Mouse (Mus musculus) limb, embryonic 12.5 days (tissue): Measurements from ENCODE around the gene Zfhx3. TPM values are rescaled to one million over a fixed set of nuclear protein-coding genes. Genes with fewer than 3 reads are reported as not detected.

Experiments used
- ATAC-seq: fragments of 200-750 bp; cut with Nextera tagmentation; 2 replicates; pipeline ENCODE4 v1.8.0; 2017; ENCODE audit warnings: low read depth, moderate TSS enrichment; ENCODE audit not compliant: insufficient number of reproducible peaks, insufficient read depth, low FRiP score, low TSS enrichment
- H3K27ac ChIP-seq: fragments of 300-500 bp; sonication (generic); 2 replicates; pipeline ENCODE4 v1.5.1; 2016; ENCODE audit warnings: mild to moderate bottlenecking, moderate library complexity
- H3K27me3 ChIP-seq: fragments of 300-500 bp; sonication (generic); 2 replicates; pipeline ENCODE4 v1.6.1; 2016; ENCODE audit warnings: mild to moderate bottlenecking, moderate library complexity
- H3K36me3 ChIP-seq: fragments of 300-500 bp; sonication (generic); 2 replicates; pipeline ENCODE4 v1.6.1; 2016; ENCODE audit warnings: mild to moderate bottlenecking, moderate library complexity
- H3K4me1 ChIP-seq: fragments of 300-500 bp; sonication (generic); replicated peaks from 2 replicates; pipeline ENCODE4 v1.6.1; 2016
- H3K4me2 ChIP-seq: fragments of 300-500 bp; sonication (generic); 2 replicates; pipeline ENCODE4 v1.6.1; 2016; ENCODE audit warnings: mild to moderate bottlenecking, moderate library complexity
- H3K4me3 ChIP-seq: fragments of 300-500 bp; sonication (generic); replicated peaks from 2 replicates; pipeline ENCODE4 v1.5.1; 2016; ENCODE audit warnings: mild to moderate bottlenecking
- H3K9ac ChIP-seq: fragments of 300-500 bp; sonication (generic); replicated peaks from 2 replicates; pipeline ENCODE4 v1.6.1; 2016; ENCODE audit warnings: mild to moderate bottlenecking, moderate library complexity
- H3K9me3 ChIP-seq: fragments of 300-500 bp; sonication (generic); 2 replicates; pipeline ENCODE4 v1.6.1; 2016; ENCODE audit warnings: mild to moderate bottlenecking, moderate library complexity
- WGBS: fragments of 180-500 bp; shearing (Covaris S2); methylation state at CpG from one replicate; pipeline ENCODE4 v1.1.7; 2016; 5-methylcytosine and 5-hydroxymethylcytosine counted together
- polyA plus RNA-seq: library from polyadenylated mRNA; unstranded; fragments of >200 nt; fragmentation: Nextera tagmentation; extraction: Ambion mirVana; gene quantifications from 2 replicates; pipeline ENCODE4 v1.2.1, GENCODE M21; 2016

Gene Zfhx3
- polyA plus RNA-seq, 1 experiment from 2014 or later: 53.0 TPM

GRCm38 (mm10) chr8:108741651-108742050 lies 799.2 kb downstream of the Zfhx3 start:
- no peak for ATAC-seq
- H3K4me2 ChIP-seq: no peak overlapping the region
- H3K36me3 ChIP-seq: peaks cover 18% of the 10 kb centered on the region; the same call in 1 of the 2 replicates
- H3K4me1 ChIP-seq: peaks cover 57% of the 10 kb centered on the region
- H3K27ac ChIP-seq: no peak overlapping the region
- H3K9me3 ChIP-seq: no peaks in the 10 kb centered on the region
- no peak overlapping the region for H3K9ac ChIP-seq
- no peak overlapping the region for H3K4me3 ChIP-seq
- WGBS: 94% methylated on average over 4 of the region's 4 CpGs
- no peaks in the 10 kb centered on the region for H3K27me3 ChIP-seq

DNA sequence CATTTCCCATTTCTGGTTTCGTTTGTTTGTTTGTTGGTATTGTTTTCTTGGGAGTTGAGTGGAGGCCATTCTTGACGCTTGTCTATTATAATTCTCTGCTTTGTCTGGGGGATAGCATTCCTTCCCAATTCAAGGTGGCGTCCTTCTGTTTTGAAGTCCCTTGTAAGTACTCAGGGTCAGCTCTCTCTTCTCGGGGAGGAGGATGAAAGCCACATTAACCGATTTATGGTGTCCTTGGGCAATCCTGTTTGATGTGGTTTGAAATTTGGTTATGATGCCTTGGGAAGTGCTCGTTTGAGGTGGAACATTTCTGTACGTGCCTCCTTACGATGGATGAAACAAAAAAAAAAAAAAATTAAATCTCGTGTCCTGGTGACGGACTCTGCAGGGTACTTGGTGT lies 800.0 kb downstream of the Zfhx3 start:
- peaks cover 49% of the 10 kb centered on the region for H3K4me1 ChIP-seq
- H3K9ac ChIP-seq: no peak overlapping the region
- H3K4me3 ChIP-seq: no peak overlapping the region
- no peak overlapping the region for H3K27ac ChIP-seq
- no peaks in the 10 kb centered on the region for H3K27me3 ChIP-seq
- 54% methylated on average over 10 of the region's 10 CpGs for WGBS
- no peaks in the 10 kb centered on the region for H3K9me3 ChIP-seq
- H3K4me2 ChIP-seq: no peak overlapping the region
- peaks cover 18% of the 10 kb centered on the region; the same call in 1 of the 2 replicates for H3K36me3 ChIP-seq
- ATAC-seq: no peak

DNA sequence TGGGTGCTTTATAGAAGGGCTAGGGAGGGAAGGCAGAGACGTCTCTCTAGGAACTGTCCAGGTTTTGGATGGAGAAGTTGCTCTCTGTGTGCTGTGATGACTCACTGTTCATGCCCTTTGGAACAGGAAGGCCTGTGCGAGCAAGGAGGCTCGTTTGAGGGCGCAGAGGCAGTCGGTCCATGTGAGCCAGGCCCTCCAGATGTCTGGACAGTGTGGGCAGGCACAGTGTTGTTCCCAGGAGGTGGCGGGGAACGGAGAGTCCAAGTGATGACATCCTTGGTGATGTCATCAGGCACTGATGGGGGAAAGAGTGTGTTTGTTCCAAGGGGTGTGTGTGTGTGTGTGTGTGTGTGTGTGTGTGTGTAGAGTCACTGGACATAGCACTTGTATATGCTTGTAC lies 800.8 kb downstream of the Zfhx3 start:
- Histone ChIP-seq H3K9me3 (no peaks in the 10 kb centered on the region), H3K4me2 (no peak overlapping the region), H3K27ac (no peak overlapping the region), H3K9ac (no peak overlapping the region), H3K27me3 (no peaks in the 10 kb centered on the region), H3K4me1 (peaks cover 51% of the 10 kb centered on the region), H3K36me3 (peaks cover 18% of the 10 kb centered on the region; the same call in 1 of the 2 replicates), H3K4me3 (no peak overlapping the region)
- ATAC-seq: no peak
- 65% methylated on average over 7 of the region's 7 CpGs for WGBS

DNA sequence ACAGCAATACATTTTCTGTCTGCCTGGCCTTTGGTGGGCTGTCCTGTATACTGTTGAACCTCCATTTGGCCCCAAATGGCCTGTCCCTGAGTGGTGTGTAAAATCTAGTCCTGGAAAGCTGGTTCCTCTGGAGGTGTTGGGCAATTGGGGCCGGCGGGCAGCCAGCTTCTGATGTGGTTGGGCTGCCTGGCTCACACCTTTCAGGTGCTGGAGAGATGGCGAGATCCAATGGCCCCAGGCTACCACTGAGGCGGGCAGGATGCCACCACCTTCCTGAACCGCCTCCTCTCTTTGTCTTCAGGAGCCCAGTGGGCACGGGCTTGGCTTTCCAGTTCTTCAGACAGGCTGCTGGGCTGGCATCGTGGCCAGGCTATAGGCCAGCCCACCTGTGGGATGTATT lies 803.1 kb downstream of the Zfhx3 start:
- Histone ChIP-seq H3K27me3 (no peaks in the 10 kb centered on the region), H3K4me3 (no peak overlapping the region), H3K9me3 (no peaks in the 10 kb centered on the region), H3K36me3 (peaks cover 11% of the 10 kb centered on the region; the same call in 1 of the 2 replicates), H3K4me1 (peaks cover 58% of the 10 kb centered on the region), H3K9ac (no peak overlapping the region), H3K27ac (no peak overlapping the region), H3K4me2 (no peak overlapping the region)
- WGBS: 84% methylated on average over 7 of the region's 7 CpGs
- ATAC-seq: no peak

DNA sequence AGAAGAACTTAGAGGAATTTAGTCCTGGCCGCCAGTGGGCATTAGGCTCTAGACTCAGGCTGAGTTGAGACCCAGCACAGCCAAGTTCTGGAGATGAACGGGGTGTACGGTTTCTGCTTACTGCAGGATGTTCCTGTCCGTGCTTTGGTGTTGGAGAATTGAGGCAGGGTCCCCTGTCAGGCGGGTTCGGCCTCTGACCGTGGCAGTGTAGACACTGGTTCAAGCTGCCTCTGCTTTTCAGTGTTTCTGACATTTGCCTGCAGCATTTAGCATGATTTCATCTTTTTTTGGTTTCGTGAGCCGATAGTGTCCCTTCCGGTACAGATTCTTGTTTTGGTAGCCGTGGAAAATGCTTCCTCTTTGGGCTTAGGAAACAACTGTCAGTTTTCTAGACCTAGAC lies 805.7 kb downstream of the Zfhx3 start:
- Histone ChIP-seq H3K36me3 (no peaks in the 10 kb centered on the region), H3K9ac (no peak overlapping the region), H3K27me3 (no peaks in the 10 kb centered on the region), H3K27ac (no peak overlapping the region), H3K4me1 (peaks cover 50% of the 10 kb centered on the region), H3K4me2 (no peak overlapping the region), H3K4me3 (no peak overlapping the region), H3K9me3 (no peaks in the 10 kb centered on the region)
- WGBS: 59% methylated on average over 11 of the region's 11 CpGs
- ATAC-seq: no peak

- Histone ChIP-seq H3K4me2 (peak overlapping the region; percentile 28; the same call in 1 of the 2 replicates), H3K27me3 (no peaks in the 10 kb centered on the region), H3K9ac (no peak overlapping the region), H3K4me1 (peaks cover 42% of the 10 kb centered on the region), H3K9me3 (no peaks in the 10 kb centered on the region), H3K27ac (peak overlapping the region; percentile 36; the same call in 1 of the 2 replicates), H3K36me3 (no peaks in the 10 kb centered on the region), H3K4me3 (no peak overlapping the region)
- WGBS: 12% methylated on average over 6 of the region's 6 CpGs
- ATAC-seq: no peak
These were observed 806.5 kb downstream of the Zfhx3 start for GRCm38 (mm10) chr8:108748851-108749376.

GRCm38 (mm10) chr8:108750806-108751205 lies 808.4 kb downstream of the Zfhx3 start:
- Histone ChIP-seq H3K27ac (no peak overlapping the region), H3K4me2 (no peak overlapping the region), H3K27me3 (no peaks in the 10 kb centered on the region), H3K36me3 (no peaks in the 10 kb centered on the region), H3K9me3 (no peaks in the 10 kb centered on the region), H3K4me3 (no peak overlapping the region), H3K9ac (no peak overlapping the region), H3K4me1 (peaks cover 56% of the 10 kb centered on the region)
- no peak for ATAC-seq
- 93% methylated on average over 9 of the region's 9 CpGs for WGBS

- Histone ChIP-seq H3K4me3 (no peak overlapping the region), H3K4me1 (peaks cover 53% of the 10 kb centered on the region), H3K36me3 (no peaks in the 10 kb centered on the region), H3K9me3 (no peaks in the 10 kb centered on the region), H3K27me3 (no peaks in the 10 kb centered on the region), H3K27ac (0 out of 2 replicates have a peak overlapping the region, but pooled peaks have one; percentile 53), H3K4me2 (no peak overlapping the region), H3K9ac (no peak overlapping the region)
- ATAC-seq: no peak
- WGBS: 89% methylated on average over 6 of the region's 6 CpGs
These were observed 812.1 kb downstream of the Zfhx3 start for GRCm38 (mm10) chr8:108754556-108754955.

GRCm38 (mm10) chr8:108755400-108756325 lies 813.2 kb downstream of the Zfhx3 start:
- H3K4me3 ChIP-seq: no peak overlapping the region
- H3K4me1 ChIP-seq: peaks cover 56% of the 10 kb centered on the region
- H3K27me3 ChIP-seq: no peaks in the 10 kb centered on the region
- WGBS: 66% methylated on average over 19 of the region's 19 CpGs
- no peak for ATAC-seq
- H3K4me2 ChIP-seq: peak overlapping the region; percentile 4
- H3K27ac ChIP-seq: peak overlapping the region; percentile 84
- H3K36me3 ChIP-seq: no peaks in the 10 kb centered on the region
- H3K9me3 ChIP-seq: no peaks in the 10 kb centered on the region
- no peak overlapping the region for H3K9ac ChIP-seq

DNA sequence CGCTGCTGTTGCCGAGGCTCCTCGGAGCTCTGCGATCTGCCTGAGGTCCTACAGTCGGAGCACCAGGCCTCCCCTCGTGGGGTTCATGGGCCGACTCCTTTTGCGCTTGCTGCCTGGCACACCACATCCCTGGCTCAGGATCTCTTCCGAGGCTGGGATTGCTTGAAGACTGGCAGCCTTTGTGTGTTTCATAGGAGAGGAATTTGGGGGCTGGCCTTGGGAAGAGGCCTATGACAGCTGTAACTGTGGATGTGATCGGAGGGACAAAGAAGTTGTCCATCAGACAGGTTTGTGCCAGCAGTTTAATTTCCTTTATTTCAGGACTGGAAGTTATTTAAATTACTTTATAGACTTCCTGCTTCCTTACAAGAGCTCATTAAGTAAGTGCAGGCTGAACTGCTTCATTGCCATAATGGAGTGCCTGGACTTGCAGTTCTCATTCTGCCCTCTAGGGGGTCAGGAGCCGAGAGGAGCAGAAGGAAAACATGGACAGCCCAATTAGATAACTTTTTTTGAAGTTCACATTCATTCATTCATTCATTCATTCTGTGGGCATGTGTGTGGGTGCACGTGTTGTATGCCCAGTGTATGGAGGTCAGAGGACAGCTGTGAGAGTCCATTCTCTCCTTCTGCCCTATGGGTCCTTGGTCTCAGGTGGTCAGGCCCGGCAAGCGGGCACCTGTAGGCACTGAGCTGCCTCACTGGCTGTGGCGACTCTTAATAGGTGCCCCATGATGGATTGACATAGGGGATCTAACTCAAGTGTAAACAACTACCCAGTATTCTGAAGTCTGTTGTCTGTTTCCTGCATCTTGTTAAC lies 817.3 kb downstream of the Zfhx3 start:
- WGBS: 43% methylated on average over 15 of the region's 15 CpGs
- no peaks in the 10 kb centered on the region for H3K27me3 ChIP-seq
- H3K9me3 ChIP-seq: no peaks in the 10 kb centered on the region
- H3K9ac ChIP-seq: 0 out of 2 replicates have a peak overlapping the region, but pooled peaks have one; percentile 27
- peak overlapping the region; percentile 89 for H3K27ac ChIP-seq
- ATAC-seq: no peak
- H3K36me3 ChIP-seq: no peaks in the 10 kb centered on the region
- H3K4me1 ChIP-seq: peaks cover 86% of the 10 kb centered on the region
- peak overlapping the region; percentile 33 for H3K4me2 ChIP-seq
- no peak overlapping the region for H3K4me3 ChIP-seq

GRCm38 (mm10) chr8:108760745-108761144 lies 818.3 kb downstream of the Zfhx3 start:
- no peak overlapping the region for H3K9ac ChIP-seq
- H3K36me3 ChIP-seq: no peaks in the 10 kb centered on the region
- no peaks in the 10 kb centered on the region for H3K9me3 ChIP-seq
- H3K4me3 ChIP-seq: no peak overlapping the region
- no peak overlapping the region for H3K27ac ChIP-seq
- no peaks in the 10 kb centered on the region for H3K27me3 ChIP-seq
- H3K4me2 ChIP-seq: no peak overlapping the region
- 44% methylated on average over 10 of the region's 10 CpGs for WGBS
- H3K4me1 ChIP-seq: peaks cover 83% of the 10 kb centered on the region
- no peak for ATAC-seq
